10 mouse cellular contexts compared by ENCODE assay signal in genomic region chr14:120909396-120909795, GRCm38 (mm10). TPM values are rescaled to one million over a fixed set of nuclear protein-coding genes. Genes with fewer than 3 reads are reported as not detected.
DNase-seq lines count a peak whose midpoint lies in the region; ATAC-seq lines count a peak whose summit lies in the region.
"Had no signal": no experiment of that assay in that cellular context is flagged by ENCODE, and none has a peak within 500 bp of the region (broad histone marks: within the 10 kb centered on the region; RNA-seq: fewer than 3 reads in every experiment).

No protein-coding gene starts in this region.

- WGBS in forebrain, embryonic 10.5 days = 44% methylated on average over 3 of the region's 3 CpGs
- 38% methylated on average over 3 of the region's 3 CpGs for WGBS in forebrain, embryonic 13.5 days
- 53% methylated on average over 3 of the region's 3 CpGs for WGBS in midbrain, embryonic 12.5 days
- WGBS in midbrain, embryonic 15.5 days = 49% methylated on average over 3 of the region's 3 CpGs

- H3K4me2 ChIP-seq in forebrain, embryonic 13.5 days = no peak overlapping the region
- H3K4me2 ChIP-seq in midbrain, embryonic 12.5 days (replicated peaks) = peak overlapping the region; percentile 73; the same call in 1 of the 2 replicates
- H3K4me2 ChIP-seq in midbrain, embryonic 15.5 days = no peak overlapping the region

- H3K4me3 ChIP-seq in forebrain, embryonic 10.5 days = peak overlapping the region; percentile 86; the same call in 1 of the 2 replicates
- no peak overlapping the region for H3K4me3 ChIP-seq in forebrain, embryonic 13.5 days
- no peak overlapping the region for H3K4me3 ChIP-seq in midbrain, embryonic 12.5 days
- no peak overlapping the region for H3K4me3 ChIP-seq in midbrain, embryonic 15.5 days

- no peak for DNase-seq in forebrain, embryonic 10.5 days (ENCODE audit: extremely low spot score, low spot score)
- DNase-seq in kidney, adult 8-10 months = peak; percentile 71
- no peak for DNase-seq in urinary bladder, adult 18-20 months (ENCODE audit: low spot score in 2 of 2)
- DNase-seq: layer of hippocampus, postnatal 36 days had no signal

- ATAC-seq in forebrain, embryonic 13.5 days = no peak
- ATAC-seq in midbrain, embryonic 12.5 days (ENCODE audit: low FRiP score, low read depth) = no peak
- no peak for ATAC-seq in midbrain, embryonic 15.5 days (replicated peaks)
- no peak for ATAC-seq in megakaryocyte progenitor cell, adult 5-6 weeks (replicated peaks; ENCODE audit: poor library complexity)
- no peak for ATAC-seq in megakaryocyte, adult 5-6 weeks (ENCODE audit: poor library complexity, severe bottlenecking)

- no peaks in the 10 kb centered on the region for H3K9me3 ChIP-seq in forebrain, embryonic 10.5 days
- no peaks in the 10 kb centered on the region for H3K9me3 ChIP-seq in forebrain, embryonic 13.5 days (replicated peaks)
- H3K9me3 ChIP-seq in midbrain, embryonic 12.5 days = no peaks in the 10 kb centered on the region
- no peaks in the 10 kb centered on the region for H3K9me3 ChIP-seq in midbrain, embryonic 15.5 days

- no peaks in the 10 kb centered on the region for H3K27me3 ChIP-seq in forebrain, embryonic 10.5 days (ENCODE audit: poor library complexity, severe bottlenecking)
- H3K27me3 ChIP-seq in forebrain, embryonic 13.5 days = no peaks in the 10 kb centered on the region; the same call in 1 of the 2 replicates
- H3K27me3 ChIP-seq in midbrain, embryonic 12.5 days = no peaks in the 10 kb centered on the region
- no peaks in the 10 kb centered on the region for H3K27me3 ChIP-seq in midbrain, embryonic 15.5 days (replicated peaks)

- H3K36me3 ChIP-seq in forebrain, embryonic 10.5 days (replicated peaks) = peaks cover 8% of the 10 kb centered on the region
- no peaks in the 10 kb centered on the region for H3K36me3 ChIP-seq in forebrain, embryonic 13.5 days (ENCODE audit: poor library complexity, severe bottlenecking)
- no peaks in the 10 kb centered on the region for H3K36me3 ChIP-seq in midbrain, embryonic 12.5 days
- H3K36me3 ChIP-seq in midbrain, embryonic 15.5 days (replicated peaks) = no peaks in the 10 kb centered on the region

- no peak overlapping the region for H3K9ac ChIP-seq in forebrain, embryonic 13.5 days
- H3K9ac ChIP-seq in midbrain, embryonic 12.5 days (replicated peaks) = no peak overlapping the region
- H3K9ac ChIP-seq in midbrain, embryonic 15.5 days = no peak overlapping the region

- no peak overlapping the region for H3K27ac ChIP-seq in forebrain, embryonic 10.5 days
- no peak overlapping the region for H3K27ac ChIP-seq in forebrain, embryonic 13.5 days
- no peak overlapping the region for H3K27ac ChIP-seq in midbrain, embryonic 12.5 days (replicated peaks)
- H3K27ac ChIP-seq in midbrain, embryonic 15.5 days = no peak overlapping the region
- H3K27ac ChIP-seq: heart, adult 2 months had no signal

- peaks cover 32% of the 10 kb centered on the region for H3K4me1 ChIP-seq in forebrain, embryonic 10.5 days
- peaks cover 24% of the 10 kb centered on the region for H3K4me1 ChIP-seq in forebrain, embryonic 13.5 days
- peaks cover 14% of the 10 kb centered on the region for H3K4me1 ChIP-seq in midbrain, embryonic 12.5 days
- H3K4me1 ChIP-seq in midbrain, embryonic 15.5 days = peaks cover 20% of the 10 kb centered on the region

RNA-seq across cellular contexts. Expression of gene Ipo5, which starts 1.6 kb away (rescaled TPM):
- polyA plus RNA-seq in forebrain, embryonic 10.5 days (2016; fragmentation: Nextera tagmentation; extraction: Ambion mirVana) = 187 and 188 TPM in 2 replicates
- 89.2 and 103 TPM in 2 replicates for polyA plus RNA-seq in forebrain, embryonic 13.5 days (2015; fragmentation: Nextera tagmentation; extraction: Ambion mirVana)
- 112 and 113 TPM in 2 replicates for polyA plus RNA-seq in midbrain, embryonic 12.5 days (2016; fragmentation: Nextera tagmentation; extraction: Ambion mirVana)
- polyA plus RNA-seq in midbrain, embryonic 15.5 days (2015; fragmentation: Nextera tagmentation; extraction: Ambion mirVana) = 57.5 and 58.2 TPM in 2 replicates
- 136 and 143 TPM in 2 replicates for total RNA-seq in megakaryocyte progenitor cell, adult 5-6 weeks (2015)
- total RNA-seq in megakaryocyte progenitor cell, adult 5-6 weeks (2017) = 203 and 208 TPM in 2 replicates
- 60.0 and 61.0 TPM in 2 replicates for total RNA-seq in megakaryocyte, adult 5-6 weeks (2015)
- 96.7 and 102 TPM in 2 replicates for total RNA-seq in megakaryocyte, adult 5-6 weeks (2017)

Comparison
In these comparisons a context has a peak if more than half of its experiments do, and no peak if none do; other contexts are left out.
1. DNase-seq: peak in kidney, adult 8-10 months (2 of 2); none in forebrain, embryonic 10.5 days (single experiment) and urinary bladder, adult 18-20 months (0 of 2).